Mouse (Mus musculus): ENCODE results near the gene Lima1. TPM values are rescaled to one million over a fixed set of nuclear protein-coding genes. Genes with fewer than 3 reads are reported as not detected.

Gene Lima1
- polyA plus RNA-seq, 1 experiment from 2014 or later, result 87.1 TPM

DNA sequence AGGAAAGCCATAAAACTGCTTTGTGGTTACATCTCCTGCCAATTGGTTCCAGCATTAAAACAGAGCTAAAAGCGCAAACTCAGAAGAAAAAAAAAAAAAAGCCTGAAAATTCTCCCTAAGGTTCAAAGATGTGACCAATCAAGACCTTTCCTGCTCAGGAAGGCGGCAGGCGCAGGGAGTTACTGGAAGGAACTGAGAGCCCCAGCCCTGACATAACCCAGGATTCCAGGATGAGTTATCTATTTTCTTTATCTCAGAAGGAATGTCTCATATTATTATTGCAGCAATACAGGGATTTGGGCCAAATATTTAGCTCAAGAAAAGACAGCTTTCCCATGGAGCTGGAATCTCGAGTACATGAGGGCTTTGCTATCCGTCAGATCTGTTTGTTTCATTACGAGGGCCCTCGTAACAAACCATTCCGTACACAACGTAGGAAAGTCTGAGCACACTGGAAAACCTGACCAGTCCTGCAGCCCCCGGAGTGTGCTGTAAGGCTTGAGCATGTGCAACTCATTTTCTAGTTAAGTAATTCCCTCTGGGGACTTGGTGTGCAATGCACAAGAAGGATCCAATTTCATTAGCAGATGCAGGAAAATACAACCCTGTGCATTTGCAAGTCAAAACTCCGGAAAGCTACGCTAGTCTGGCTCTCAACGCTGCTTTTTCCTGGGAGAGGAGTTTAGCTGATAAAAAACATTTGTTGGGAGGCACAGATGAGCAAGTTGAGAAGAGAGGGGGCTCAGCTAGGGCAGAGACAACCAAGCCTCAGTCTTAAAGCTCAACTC lies 56.7 kb downstream of the Lima1 start:
- ATAC-seq (ENCODE audit: insufficient number of reproducible peaks, low FRiP score, low TSS enrichment, low read depth), result peak; percentile 91
- Histone ChIP-seq H3K27ac (replicated peaks) (peak overlapping the region; percentile 94), H3K4me3 (replicated peaks) (peak overlapping the region; percentile 53), H3K36me3 (peaks cover 22% of the 10 kb centered on the region), H3K4me2 (replicated peaks) (peak overlapping the region; percentile 49), H3K27me3 (no peaks in the 10 kb centered on the region), H3K9ac (peak overlapping the region; percentile 74), H3K9me3 (replicated peaks) (no peaks in the 10 kb centered on the region), H3K4me1 (peaks cover 26% of the 10 kb centered on the region)
- WGBS, result 2% methylated on average over 13 of the region's 13 CpGs

DNA sequence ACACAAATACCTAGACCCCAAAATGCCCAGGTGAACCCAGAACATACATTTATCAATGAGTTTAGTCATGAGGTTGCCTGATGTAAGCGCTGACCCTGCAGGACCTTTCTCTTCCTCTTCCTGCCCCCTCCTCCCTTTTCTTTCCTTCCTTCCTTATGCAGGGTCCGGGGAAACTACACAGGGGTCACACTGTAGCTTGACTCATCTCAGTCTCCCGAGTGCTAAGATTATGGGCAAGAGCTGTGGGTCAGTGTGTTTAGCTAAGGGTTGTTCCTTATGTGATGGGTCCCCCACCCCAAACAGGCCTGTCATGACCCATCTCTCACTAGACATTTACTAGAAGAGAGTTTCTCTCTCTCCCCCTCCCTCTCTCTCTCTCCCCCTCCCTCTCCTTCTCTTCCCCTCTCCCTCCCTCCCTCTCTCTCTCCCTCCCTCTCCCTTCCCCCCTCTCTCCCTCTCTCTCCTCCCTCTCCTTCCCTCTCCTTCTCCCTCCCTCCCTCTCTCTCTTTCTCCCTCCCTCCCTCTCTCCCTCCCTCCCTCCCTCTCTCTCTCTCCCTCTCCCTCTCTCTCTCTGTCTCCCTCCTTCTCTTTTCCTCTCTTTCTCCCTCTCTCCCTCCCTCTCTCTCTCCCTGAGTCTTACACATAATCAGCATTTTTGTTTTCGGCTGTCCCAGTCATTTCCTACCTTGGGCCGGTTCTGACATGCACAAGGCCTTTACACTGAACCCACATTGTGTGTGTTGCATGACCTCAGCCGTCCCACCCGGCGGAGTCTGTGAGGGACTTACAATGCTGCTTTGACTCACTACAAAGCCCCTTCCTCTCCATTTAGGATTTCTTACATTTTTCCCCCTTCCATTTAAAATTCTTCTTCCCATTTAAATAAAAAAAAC lies 57.7 kb downstream of the Lima1 start:
- ATAC-seq (ENCODE audit: insufficient number of reproducible peaks, low FRiP score, low TSS enrichment, low read depth), result no peak
- Histone ChIP-seq H3K27ac (replicated peaks) (peak overlapping the region; percentile 94), H3K9ac (peak overlapping the region; percentile 34; the same call in 1 of the 2 replicates), H3K4me1 (peaks cover 33% of the 10 kb centered on the region), H3K36me3 (peaks cover 26% of the 10 kb centered on the region), H3K27me3 (no peaks in the 10 kb centered on the region), H3K4me2 (replicated peaks) (peak overlapping the region; percentile 49), H3K9me3 (replicated peaks) (no peaks in the 10 kb centered on the region), H3K4me3 (replicated peaks) (peak overlapping the region; percentile 53)
- WGBS, result 9% methylated on average over 8 of the region's 8 CpGs

DNA sequence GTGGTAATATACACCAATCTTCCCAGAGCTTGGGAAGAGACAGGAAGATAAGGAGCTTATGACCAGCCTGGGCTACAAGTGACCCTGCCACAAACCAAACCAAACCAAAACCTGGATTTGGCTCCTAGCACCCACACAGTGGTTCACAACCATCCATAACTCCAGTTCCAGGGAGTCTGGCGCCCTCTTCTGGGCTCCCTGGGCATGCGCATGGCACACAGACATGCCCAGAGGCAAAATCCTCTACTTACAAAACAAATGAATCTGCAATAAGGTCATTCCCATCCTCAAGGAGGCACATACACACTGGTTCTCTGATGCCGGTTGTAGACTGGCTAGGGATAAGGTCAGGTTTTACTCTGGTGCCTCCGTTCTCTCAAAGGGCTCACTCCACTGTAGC lies 59.3 kb downstream of the Lima1 start:
- H3K27me3 ChIP-seq, result no peaks in the 10 kb centered on the region
- no peak for ATAC-seq (ENCODE audit: insufficient number of reproducible peaks, low FRiP score, low TSS enrichment, low read depth)
- 88% methylated on average over 4 of the region's 4 CpGs for WGBS
- peaks cover 44% of the 10 kb centered on the region for H3K4me1 ChIP-seq
- H3K36me3 ChIP-seq, result peaks cover 26% of the 10 kb centered on the region
- no peak overlapping the region for H3K4me2 ChIP-seq (replicated peaks)
- no peak overlapping the region for H3K4me3 ChIP-seq (replicated peaks)
- no peak overlapping the region for H3K9ac ChIP-seq
- H3K9me3 ChIP-seq (replicated peaks), result no peaks in the 10 kb centered on the region
- peak overlapping the region; percentile 94; the same call in 1 of the 2 replicates for H3K27ac ChIP-seq (replicated peaks)

DNA sequence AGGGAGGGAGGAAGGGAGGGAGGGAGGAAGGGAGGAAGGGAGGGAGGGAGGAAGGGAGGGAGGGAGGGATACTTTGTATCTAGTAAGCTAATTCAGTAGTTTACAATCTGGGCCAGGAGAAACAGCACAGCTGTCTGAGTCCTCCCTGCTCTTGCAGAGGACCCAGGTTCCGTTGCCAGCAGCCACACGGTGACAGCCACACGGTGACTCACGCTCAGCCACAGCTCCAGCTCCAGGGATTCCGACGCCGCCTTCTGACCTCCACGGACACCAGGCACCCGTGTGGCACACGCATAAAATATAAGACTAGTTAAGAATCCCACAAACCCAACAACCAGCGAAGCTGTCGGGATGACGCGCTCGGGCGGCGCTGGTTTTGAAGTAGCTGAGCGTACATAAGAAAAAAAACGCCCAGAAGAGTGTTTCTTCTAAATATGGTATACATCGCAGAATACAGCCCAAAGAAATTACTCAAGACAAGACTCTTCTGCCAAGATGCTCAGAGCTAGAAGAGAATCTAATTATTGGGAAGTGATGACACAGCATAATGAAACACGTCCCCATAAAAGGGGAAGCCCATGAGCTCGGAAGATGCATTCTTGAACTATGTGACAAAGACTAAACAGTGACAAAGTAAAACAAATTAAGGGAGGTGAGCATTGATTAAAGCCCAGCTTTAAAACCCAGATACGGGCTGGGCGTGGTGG lies 60.5 kb downstream of the Lima1 start:
- H3K36me3 ChIP-seq, result peaks cover 26% of the 10 kb centered on the region
- H3K27ac ChIP-seq (replicated peaks), result peak overlapping the region; percentile 58
- H3K27me3 ChIP-seq, result no peaks in the 10 kb centered on the region
- ATAC-seq (ENCODE audit: insufficient number of reproducible peaks, low FRiP score, low TSS enrichment, low read depth), result no peak
- no peak overlapping the region for H3K9ac ChIP-seq
- no peaks in the 10 kb centered on the region for H3K9me3 ChIP-seq (replicated peaks)
- no peak overlapping the region for H3K4me3 ChIP-seq (replicated peaks)
- WGBS, result 77% methylated on average over 24 of the region's 24 CpGs
- H3K4me1 ChIP-seq, result peaks cover 37% of the 10 kb centered on the region
- H3K4me2 ChIP-seq (replicated peaks), result 0 out of 2 replicates have a peak overlapping the region, but pooled peaks have one; percentile 4

DNA sequence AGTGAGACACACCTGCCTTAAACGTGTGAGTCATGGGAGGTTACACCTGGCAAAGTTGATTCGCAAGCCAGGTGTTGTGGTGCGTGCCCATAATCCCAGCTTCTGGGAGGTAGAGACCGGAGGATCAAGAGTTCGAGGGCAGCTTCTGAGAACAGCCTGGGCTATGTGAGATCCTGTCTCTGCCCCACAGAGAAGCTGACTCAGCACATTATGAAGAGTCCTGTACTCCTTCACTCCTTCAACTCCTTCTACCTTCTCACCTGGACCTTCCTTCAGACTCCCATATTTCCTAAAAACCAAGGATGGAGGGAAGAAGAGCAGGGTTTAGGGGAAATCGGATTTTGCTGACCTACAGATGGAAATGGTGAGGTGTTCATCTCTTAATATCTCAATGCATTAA lies 61.6 kb downstream of the Lima1 start:
- peaks cover 37% of the 10 kb centered on the region for H3K4me1 ChIP-seq
- no peak overlapping the region for H3K4me3 ChIP-seq (replicated peaks)
- peaks cover 26% of the 10 kb centered on the region for H3K36me3 ChIP-seq
- 92% methylated on average over 6 of the region's 6 CpGs for WGBS
- no peak overlapping the region for H3K9ac ChIP-seq
- no peak overlapping the region for H3K27ac ChIP-seq (replicated peaks)
- H3K27me3 ChIP-seq, result no peaks in the 10 kb centered on the region
- no peak overlapping the region for H3K4me2 ChIP-seq (replicated peaks)
- H3K9me3 ChIP-seq (replicated peaks), result no peaks in the 10 kb centered on the region
- ATAC-seq (ENCODE audit: insufficient number of reproducible peaks, low FRiP score, low TSS enrichment, low read depth), result no peak

DNA sequence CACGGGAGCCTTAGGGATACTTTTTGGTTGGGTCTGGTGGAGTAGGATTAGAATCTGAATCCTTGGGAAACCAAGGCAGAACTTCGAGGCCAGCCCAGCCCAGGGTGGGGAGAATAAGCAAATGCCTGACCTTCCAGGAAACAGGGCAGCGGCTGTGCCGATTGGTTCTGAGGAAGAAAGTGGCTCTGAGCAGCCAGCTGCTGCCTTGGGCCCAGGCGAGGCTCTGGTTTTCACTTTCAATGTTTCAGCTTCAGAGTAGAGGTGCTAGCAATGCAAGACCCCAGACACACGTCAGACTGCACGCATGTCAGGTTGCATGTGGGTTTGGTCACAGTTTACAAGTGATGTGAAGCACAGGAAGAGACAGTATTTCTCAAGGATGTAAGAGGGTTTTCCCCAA lies 63.2 kb downstream of the Lima1 start:
- Histone ChIP-seq H3K27me3 (no peaks in the 10 kb centered on the region), H3K4me2 (replicated peaks) (no peak overlapping the region), H3K9ac (no peak overlapping the region), H3K9me3 (replicated peaks) (no peaks in the 10 kb centered on the region), H3K36me3 (peaks cover 32% of the 10 kb centered on the region), H3K4me3 (replicated peaks) (no peak overlapping the region), H3K27ac (replicated peaks) (peak overlapping the region; percentile 34; the same call in 1 of the 2 replicates), H3K4me1 (peaks cover 45% of the 10 kb centered on the region)
- 52% methylated on average over 7 of the region's 7 CpGs for WGBS
- no peak for ATAC-seq (ENCODE audit: insufficient number of reproducible peaks, low FRiP score, low TSS enrichment, low read depth)

DNA sequence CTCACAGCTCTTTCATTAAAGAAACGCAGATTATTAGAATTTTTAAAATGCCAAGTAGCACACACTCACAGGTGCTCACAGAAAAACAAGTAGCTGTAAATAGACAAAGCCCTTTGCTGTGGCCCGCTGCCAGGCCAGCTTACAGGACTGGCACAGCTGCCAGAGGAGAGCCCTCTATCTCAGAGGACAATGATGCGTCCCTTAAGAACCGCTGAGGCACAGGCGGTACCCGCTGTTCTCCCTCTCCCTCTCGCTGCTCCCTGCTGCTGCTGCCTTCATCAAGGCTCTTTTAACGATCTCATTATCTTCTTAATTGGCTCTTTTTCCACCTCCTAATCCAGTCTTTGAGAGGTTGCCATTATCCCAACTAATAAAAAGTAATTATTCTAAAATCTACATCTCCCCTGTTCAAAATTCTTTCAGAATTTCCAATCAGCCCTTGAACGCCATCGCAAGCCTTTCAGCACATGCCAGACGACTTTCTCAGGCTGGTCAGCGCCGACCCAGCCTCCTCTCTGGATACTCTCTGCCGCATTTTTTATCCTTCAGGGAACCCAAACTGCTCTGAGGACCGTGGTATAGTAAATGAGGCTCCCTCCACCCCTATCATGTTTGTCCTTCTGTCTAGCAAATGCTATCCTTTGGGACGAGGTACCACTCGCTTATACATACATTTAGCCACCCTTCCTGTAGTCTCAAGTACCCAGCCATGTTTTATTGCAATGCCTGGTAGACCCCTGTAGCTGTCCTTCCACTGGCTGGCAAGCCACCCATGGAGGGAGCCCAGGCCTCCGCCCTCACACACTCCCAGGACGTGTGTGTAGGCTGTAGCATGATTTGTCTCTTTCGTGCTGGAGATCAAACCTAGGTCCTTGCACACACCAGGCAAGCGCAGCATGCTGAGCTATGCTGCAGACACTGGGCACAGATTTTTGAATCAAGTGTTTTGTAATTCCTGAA lies 67.2 kb downstream of the Lima1 start:
- Histone ChIP-seq H3K27ac (replicated peaks) (peak overlapping the region; percentile 19), H3K27me3 (no peaks in the 10 kb centered on the region), H3K4me3 (replicated peaks) (no peak overlapping the region), H3K4me2 (replicated peaks) (no peak overlapping the region), H3K9ac (no peak overlapping the region), H3K36me3 (peaks cover 32% of the 10 kb centered on the region), H3K4me1 (peaks cover 44% of the 10 kb centered on the region), H3K9me3 (replicated peaks) (no peaks in the 10 kb centered on the region)
- 49% methylated on average over 21 of the region's 21 CpGs for WGBS
- ATAC-seq (ENCODE audit: insufficient number of reproducible peaks, low FRiP score, low TSS enrichment, low read depth), result no peak

DNA sequence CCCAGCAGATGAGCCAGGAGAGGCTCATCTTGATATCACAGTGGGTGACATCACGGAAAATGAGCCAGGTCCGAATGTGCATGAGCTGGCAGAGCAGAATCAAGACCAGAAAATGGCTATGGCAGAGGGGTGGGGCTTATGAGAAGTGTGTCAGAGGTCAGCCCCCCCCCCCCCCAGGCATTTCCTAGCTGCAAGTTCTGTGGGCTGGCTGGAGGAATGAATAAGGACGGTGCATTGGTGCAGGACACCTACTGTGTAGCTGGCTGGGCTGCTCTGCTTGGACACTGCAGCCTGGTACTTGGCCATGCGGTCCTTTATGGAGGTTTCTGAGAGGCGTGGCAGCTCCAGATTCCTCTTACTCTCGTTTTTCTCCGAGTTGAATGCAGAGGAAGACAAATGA lies 69.1 kb downstream of the Lima1 start:
- Histone ChIP-seq H3K4me1 (peaks cover 41% of the 10 kb centered on the region), H3K27ac (replicated peaks) (no peak overlapping the region), H3K9me3 (replicated peaks) (no peaks in the 10 kb centered on the region), H3K4me3 (replicated peaks) (no peak overlapping the region), H3K27me3 (no peaks in the 10 kb centered on the region), H3K36me3 (peaks cover 32% of the 10 kb centered on the region), H3K4me2 (replicated peaks) (no peak overlapping the region), H3K9ac (no peak overlapping the region)
- ATAC-seq (ENCODE audit: insufficient number of reproducible peaks, low FRiP score, low TSS enrichment, low read depth), result no peak
- WGBS, result 46% methylated on average over 7 of the region's 7 CpGs

DNA sequence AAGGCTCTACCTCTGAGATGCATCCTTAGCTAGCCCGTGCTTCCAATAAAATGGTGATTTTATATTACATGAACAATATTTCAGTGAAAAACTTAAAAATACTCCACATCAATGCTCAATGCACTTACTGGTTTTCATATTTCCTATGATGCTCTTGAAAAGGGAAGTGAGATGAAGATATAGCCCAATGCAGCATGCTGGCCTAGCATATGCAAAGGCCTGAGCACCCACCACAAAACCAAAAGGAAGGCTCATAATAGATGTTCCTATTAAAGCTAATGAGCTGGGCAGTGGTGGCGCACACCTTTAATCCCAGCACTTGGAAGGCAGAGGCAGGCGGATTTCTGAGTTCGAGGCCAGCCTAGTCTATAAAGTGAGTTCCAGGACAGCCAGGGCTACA lies 69.6 kb downstream of the Lima1 start:
- Histone ChIP-seq H3K9ac (no peak overlapping the region), H3K4me2 (replicated peaks) (no peak overlapping the region), H3K4me1 (peaks cover 40% of the 10 kb centered on the region), H3K27ac (replicated peaks) (no peak overlapping the region), H3K36me3 (peaks cover 37% of the 10 kb centered on the region), H3K27me3 (no peaks in the 10 kb centered on the region), H3K4me3 (replicated peaks) (no peak overlapping the region), H3K9me3 (replicated peaks) (no peaks in the 10 kb centered on the region)
- no peak for ATAC-seq (ENCODE audit: insufficient number of reproducible peaks, low FRiP score, low TSS enrichment, low read depth)
- WGBS, result 94% methylated on average over 4 of the region's 4 CpGs

DNA sequence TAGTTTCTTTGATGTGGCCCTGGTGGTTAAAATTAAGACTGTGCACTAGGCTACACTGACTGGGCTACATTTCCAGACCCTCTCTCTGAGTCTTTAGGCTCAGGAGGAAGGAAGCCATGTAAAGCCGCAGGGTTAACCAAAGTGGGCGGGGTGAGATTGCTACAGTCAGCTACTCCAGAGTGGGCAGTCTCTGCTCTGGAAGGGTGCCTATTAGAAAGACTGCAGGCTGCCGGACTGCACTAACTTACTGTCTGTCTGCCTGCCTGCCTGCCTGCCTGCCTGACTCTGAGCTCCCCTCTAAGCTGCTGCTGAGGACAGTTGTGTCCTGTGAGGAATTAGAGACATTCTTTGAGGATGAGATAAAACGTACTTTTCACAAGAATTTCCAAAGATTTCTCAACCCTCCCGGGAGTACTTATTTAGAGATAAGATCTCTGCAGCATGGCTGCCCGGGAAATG lies 72.0 kb downstream of the Lima1 start:
- Histone ChIP-seq H3K27me3 (no peaks in the 10 kb centered on the region), H3K4me2 (replicated peaks) (no peak overlapping the region), H3K9me3 (replicated peaks) (no peaks in the 10 kb centered on the region), H3K9ac (no peak overlapping the region), H3K27ac (replicated peaks) (peak overlapping the region; percentile 72), H3K4me3 (replicated peaks) (no peak overlapping the region), H3K36me3 (peaks cover 52% of the 10 kb centered on the region), H3K4me1 (peaks cover 52% of the 10 kb centered on the region)
- WGBS, result 8% methylated on average over 6 of the region's 6 CpGs
- peak; percentile 78 for ATAC-seq (ENCODE audit: insufficient number of reproducible peaks, low FRiP score, low TSS enrichment, low read depth)
